Mouse (Mus musculus): Measurements from ENCODE around the gene Bcl2l13. TPM values are rescaled to one million over a fixed set of nuclear protein-coding genes. Genes with fewer than 3 reads are reported as not detected.

The Bcl2l13 gene
- polyA plus RNA-seq (2015; fragmentation: Nextera tagmentation; extraction: Ambion mirVana), result 24.1 and 25.7 TPM in 2 replicates

DNA sequence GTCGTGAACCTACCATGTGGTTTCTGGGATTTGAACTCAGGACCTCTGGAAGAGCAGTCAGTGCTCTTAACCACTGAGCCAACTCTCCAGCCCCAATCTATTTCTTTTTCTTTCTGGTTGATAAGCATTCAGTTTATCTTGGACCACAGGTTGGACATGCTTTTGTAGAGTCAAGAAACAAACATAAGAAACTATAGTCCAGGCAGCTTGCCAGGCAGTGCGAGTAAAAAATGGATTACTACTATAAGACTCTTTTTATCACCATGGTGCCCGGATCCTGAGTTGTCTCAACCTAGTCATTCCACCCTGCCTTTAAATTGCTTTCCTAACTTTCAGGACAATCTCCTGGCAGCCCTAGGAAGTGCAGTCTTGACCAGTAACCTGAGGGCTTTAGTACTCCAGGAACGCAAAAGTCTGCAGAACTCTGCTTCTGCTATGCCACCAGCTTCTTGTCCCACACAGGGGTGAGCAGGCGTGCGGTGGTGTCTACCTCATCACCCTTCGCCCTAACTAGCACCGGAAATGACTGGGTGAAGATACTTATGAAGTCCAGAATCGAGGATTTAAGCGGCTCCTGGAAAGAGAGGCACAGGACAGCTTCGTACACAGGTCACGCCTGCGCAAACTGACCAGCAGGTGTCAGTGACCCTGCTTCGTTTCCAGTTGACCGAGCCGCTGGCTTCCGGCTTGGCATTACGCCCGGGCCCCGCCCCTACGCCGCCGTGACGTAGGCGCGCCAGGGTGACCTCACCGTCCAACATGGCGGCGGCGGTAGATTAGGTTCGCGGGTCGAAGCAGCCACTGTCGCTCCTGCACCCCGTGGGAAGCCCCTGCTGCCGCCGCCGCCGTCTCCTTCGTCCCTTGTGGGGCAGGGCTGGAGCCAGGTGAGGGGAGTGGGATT lies at the start of gene Bcl2l13:
Gene Bcl2l13, plus strand, starts transcription at position 739 of the 901 bp plus-strand sequence.
- WGBS, result 3% methylated on average over 40 of the region's 40 CpGs
- peak within 1 kb of the TSS; percentile 82 for H3K27ac ChIP-seq
- H3K9me3 ChIP-seq, result no peaks in the 10 kb centered on the region
- no peaks in the 10 kb centered on the region for H3K36me3 ChIP-seq
- peak within 1 kb of the TSS; percentile 93 for H3K9ac ChIP-seq
- H3K27me3 ChIP-seq (replicated peaks), result no peaks in the 10 kb centered on the region
- peak; percentile 96 for ATAC-seq
- H3K4me2 ChIP-seq (replicated peaks), result peak within 1 kb of the TSS; percentile 65
- no peaks in the 10 kb centered on the region for H3K4me1 ChIP-seq (replicated peaks)
- peak within 1 kb of the TSS; percentile 60 for H3K4me3 ChIP-seq (replicated peaks)

DNA sequence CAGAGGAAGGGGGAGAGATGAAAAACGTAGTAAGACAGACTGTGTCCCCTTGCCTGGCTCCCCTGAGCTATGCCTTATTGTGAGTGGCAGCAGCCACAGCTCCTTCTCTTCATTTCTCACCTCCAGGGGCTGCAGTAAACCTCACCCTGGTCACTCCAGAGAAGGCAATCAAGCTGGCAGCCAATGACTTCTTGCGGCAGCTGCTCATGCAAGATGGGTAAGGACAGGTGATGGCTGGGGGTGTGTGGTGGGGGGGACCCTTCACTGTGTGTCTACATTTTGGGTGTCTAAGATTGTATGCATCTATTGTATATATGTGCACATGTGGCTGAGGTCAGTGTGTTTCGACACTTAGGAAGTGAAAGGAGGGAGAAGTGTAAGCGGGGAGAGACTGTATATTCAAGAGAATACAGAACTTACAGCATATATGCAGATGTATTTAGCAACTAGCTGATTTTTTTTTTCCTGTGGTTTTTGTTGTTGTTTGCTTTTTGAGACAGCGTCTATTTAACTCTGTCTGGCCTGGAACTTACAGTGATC lies 47.9 kb upstream of the Bcl2l13 start:
- H3K36me3 ChIP-seq, result peaks cover 3% of the 10 kb centered on the region; the same call in 1 of the 2 replicates
- H3K4me2 ChIP-seq (replicated peaks), result no peak overlapping the region
- H3K4me3 ChIP-seq (replicated peaks), result no peak overlapping the region
- H3K9ac ChIP-seq, result no peak overlapping the region
- H3K27ac ChIP-seq, result no peak overlapping the region
- H3K27me3 ChIP-seq (replicated peaks), result no peaks in the 10 kb centered on the region
- H3K9me3 ChIP-seq, result no peaks in the 10 kb centered on the region
- no peak for ATAC-seq
- H3K4me1 ChIP-seq (replicated peaks), result no peaks in the 10 kb centered on the region
- WGBS, result 74% methylated on average over 5 of the region's 5 CpGs

DNA sequence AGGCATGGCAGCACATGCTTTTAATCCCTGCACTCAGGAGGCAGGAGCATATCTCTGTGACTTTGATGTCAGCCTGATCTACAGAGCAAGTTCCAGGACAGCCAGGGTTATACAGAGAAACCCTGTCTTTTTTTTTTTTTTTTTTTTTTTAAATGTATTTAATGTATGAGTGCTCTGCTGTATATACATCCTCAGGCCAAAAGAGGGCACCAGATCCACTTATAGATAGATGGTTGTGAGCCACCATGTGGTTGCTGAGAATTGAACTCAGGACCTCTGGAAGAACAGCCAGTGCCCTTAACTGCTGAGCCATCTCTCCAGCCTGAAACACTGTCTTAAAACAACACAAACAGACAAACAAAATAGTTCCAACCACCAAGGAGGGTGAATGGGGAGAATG lies 47.1 kb upstream of the Bcl2l13 start:
- peaks cover 5% of the 10 kb centered on the region for H3K36me3 ChIP-seq
- H3K4me1 ChIP-seq (replicated peaks), result no peaks in the 10 kb centered on the region
- no peak overlapping the region for H3K4me3 ChIP-seq (replicated peaks)
- H3K27ac ChIP-seq, result no peak overlapping the region
- H3K9ac ChIP-seq, result no peak overlapping the region
- H3K4me2 ChIP-seq (replicated peaks), result no peak overlapping the region
- ATAC-seq, result no peak
- no peaks in the 10 kb centered on the region for H3K27me3 ChIP-seq (replicated peaks)
- no peaks in the 10 kb centered on the region for H3K9me3 ChIP-seq

DNA sequence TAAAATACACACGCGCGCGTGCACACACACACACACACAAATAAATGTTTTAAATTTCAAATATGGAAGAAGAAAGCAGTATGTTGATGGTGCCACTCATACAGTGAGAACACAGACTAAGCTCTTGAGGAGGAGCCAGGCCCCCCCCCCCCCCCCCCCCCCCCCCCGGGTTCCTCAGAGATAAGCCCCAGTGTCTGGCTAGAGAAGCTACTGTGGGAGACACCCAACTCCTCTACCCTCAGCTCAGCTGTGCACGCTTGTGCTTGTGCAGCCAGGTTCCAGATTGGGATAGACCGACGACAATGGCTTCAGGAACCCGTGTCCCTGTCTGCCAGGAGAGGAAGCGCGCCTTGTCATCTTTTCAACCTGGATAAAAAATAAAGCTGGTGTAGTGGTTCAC lies 45.9 kb upstream of the Bcl2l13 start:
- H3K4me3 ChIP-seq (replicated peaks), result no peak overlapping the region
- no peak overlapping the region for H3K27ac ChIP-seq
- WGBS, result 85% methylated on average over 11 of the region's 11 CpGs
- no peak overlapping the region for H3K9ac ChIP-seq
- H3K27me3 ChIP-seq (replicated peaks), result no peaks in the 10 kb centered on the region
- H3K4me1 ChIP-seq (replicated peaks), result no peaks in the 10 kb centered on the region
- peaks cover 13% of the 10 kb centered on the region for H3K36me3 ChIP-seq
- no peaks in the 10 kb centered on the region for H3K9me3 ChIP-seq
- no peak overlapping the region for H3K4me2 ChIP-seq (replicated peaks)
- 0 out of 2 replicates have a peak, but pooled peaks have one; percentile 48 for ATAC-seq

DNA sequence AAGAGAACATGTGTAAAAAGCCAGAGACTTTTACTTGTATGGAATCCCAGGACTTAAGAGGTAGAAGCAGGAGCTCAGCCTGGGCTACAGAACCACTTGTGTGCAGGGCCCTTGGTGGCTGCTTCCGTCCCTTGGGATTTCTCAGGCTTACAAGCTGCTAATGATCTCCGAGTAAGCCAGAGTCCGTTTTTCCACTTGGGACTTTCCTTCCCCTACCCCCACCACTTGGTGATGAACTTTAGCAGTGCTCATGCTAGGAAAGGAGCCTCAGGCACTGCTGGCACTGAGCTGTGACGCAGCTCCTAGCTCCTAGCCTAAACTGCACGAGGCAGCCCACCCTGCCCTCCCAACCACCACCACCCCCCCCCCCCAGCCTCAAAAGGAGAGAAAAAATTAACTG lies 45.3 kb upstream of the Bcl2l13 start:
- no peaks in the 10 kb centered on the region for H3K27me3 ChIP-seq (replicated peaks)
- H3K9me3 ChIP-seq, result no peaks in the 10 kb centered on the region
- no peak overlapping the region for H3K27ac ChIP-seq
- 68% methylated on average over 5 of the region's 5 CpGs for whole genome bisulfite sequencing
- H3K4me3 ChIP-seq (replicated peaks), result no peak overlapping the region
- no peak overlapping the region for H3K4me2 ChIP-seq (replicated peaks)
- ATAC-seq, result no peak
- no peak overlapping the region for H3K9ac ChIP-seq
- H3K4me1 ChIP-seq (replicated peaks), result no peaks in the 10 kb centered on the region
- H3K36me3 ChIP-seq, result peaks cover 18% of the 10 kb centered on the region

DNA sequence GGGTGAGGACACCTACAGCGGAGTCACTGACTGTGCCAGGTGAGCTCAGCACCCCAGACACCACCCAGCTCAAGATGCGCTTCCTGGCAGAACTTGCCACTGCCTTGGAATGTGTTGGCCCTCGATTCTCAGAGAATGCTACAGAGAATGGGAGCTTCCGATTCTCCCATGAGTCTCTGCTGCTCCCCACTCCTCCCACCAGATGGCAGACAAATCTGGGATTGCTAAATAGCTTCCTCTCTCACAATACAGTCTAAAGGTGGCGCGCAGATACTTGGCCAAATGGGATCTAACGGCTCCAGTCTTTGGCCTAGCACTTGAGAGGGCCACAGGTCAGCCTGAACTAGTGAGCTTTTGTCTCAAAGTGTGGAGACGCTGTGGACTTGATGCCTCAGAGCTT lies 43.1 kb upstream of the Bcl2l13 start:
- Histone ChIP-seq H3K36me3 (peaks cover 28% of the 10 kb centered on the region), H3K27ac (no peak overlapping the region), H3K4me3 (replicated peaks) (no peak overlapping the region), H3K9me3 (no peaks in the 10 kb centered on the region), H3K9ac (no peak overlapping the region), H3K4me1 (replicated peaks) (no peaks in the 10 kb centered on the region), H3K4me2 (replicated peaks) (no peak overlapping the region), H3K27me3 (replicated peaks) (no peaks in the 10 kb centered on the region)
- ATAC-seq, result no peak
- WGBS, result 86% methylated on average over 8 of the region's 8 CpGs

DNA sequence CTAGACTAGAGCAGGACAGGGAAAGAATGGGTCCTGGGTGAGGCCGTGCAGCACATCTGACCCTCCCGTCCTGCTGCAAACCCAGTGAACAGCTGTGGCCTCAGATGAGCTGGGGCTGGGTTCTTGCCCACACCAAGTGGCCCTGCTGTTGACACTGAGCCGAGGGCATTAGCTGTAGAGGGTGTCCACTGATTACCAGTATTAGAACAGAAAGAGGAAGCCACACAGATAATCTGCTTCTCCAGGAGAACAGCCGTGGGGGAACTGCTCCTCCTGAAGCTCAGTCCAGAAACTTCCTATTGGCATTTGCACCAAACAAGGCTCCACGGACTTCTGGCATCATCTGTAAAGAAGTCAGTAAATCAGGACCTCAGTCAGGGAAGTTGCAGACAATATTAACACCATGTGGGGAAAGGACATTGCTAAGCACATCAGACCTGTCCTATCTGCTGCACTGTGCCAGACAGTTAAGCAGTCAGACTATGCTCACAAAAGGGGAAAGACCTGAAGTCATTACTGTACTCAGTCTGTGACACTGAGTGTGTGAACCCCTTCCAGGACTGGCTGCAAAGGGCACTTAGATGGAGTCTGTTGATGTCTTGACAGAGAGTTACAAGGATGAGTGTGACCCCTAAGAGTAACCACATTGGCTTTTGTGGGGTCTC lies 40.5 kb upstream of the Bcl2l13 start:
- peaks cover 33% of the 10 kb centered on the region for H3K36me3 ChIP-seq
- H3K4me1 ChIP-seq (replicated peaks), result no peaks in the 10 kb centered on the region
- ATAC-seq, result no peak
- H3K9ac ChIP-seq, result no peak overlapping the region
- no peak overlapping the region for H3K27ac ChIP-seq
- no peaks in the 10 kb centered on the region for H3K27me3 ChIP-seq (replicated peaks)
- whole genome bisulfite sequencing, result 83% methylated on average over 5 of the region's 5 CpGs
- no peaks in the 10 kb centered on the region for H3K9me3 ChIP-seq
- H3K4me3 ChIP-seq (replicated peaks), result no peak overlapping the region
- H3K4me2 ChIP-seq (replicated peaks), result no peak overlapping the region

DNA sequence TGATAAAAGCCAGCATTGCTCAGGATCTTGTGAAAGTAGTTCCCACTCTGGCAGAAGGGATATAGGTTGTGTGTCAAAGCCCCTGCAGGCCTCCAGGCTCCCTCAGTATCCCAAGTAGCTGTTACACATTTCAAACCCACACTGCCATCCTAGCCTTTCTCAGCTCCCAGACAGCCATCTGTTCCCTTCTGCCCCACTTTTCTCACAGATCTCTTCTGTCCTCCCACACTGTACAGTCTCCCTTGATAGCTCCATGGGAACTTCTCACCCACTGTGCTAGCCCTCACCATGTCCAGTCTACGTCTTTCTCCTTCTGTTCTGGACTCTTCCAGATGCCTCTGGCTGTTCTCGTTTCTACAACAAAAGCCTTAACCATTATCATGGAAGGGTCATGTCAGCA lies 39.9 kb upstream of the Bcl2l13 start:
- Histone ChIP-seq H3K4me2 (replicated peaks) (no peak overlapping the region), H3K27ac (no peak overlapping the region), H3K4me3 (replicated peaks) (no peak overlapping the region), H3K27me3 (replicated peaks) (no peaks in the 10 kb centered on the region), H3K4me1 (replicated peaks) (no peaks in the 10 kb centered on the region), H3K36me3 (peaks cover 33% of the 10 kb centered on the region), H3K9me3 (no peaks in the 10 kb centered on the region), H3K9ac (no peak overlapping the region)
- 89% methylated on average over 2 of the region's 2 CpGs for WGBS
- ATAC-seq, result no peak

DNA sequence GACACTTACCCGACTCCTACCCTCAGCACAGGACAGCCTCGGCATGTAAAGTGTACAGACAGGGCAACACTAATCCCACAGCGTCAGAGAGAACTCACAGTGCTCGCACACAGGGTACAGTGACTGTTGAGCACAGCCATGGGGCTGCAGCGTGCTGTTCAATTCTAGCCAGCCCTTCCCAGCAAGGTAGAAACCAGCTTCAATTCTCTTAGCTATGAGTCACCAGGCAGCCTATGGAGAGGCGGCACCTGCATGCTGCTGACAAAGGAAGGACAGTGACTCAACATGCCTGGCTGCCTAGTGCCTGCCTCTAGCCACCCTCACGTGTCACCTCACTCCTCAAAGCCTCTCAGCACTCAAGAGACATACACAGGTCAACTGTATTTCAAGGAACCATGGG lies 38.0 kb upstream of the Bcl2l13 start:
- H3K4me1 ChIP-seq (replicated peaks), result no peaks in the 10 kb centered on the region
- WGBS, result 77% methylated on average over 7 of the region's 7 CpGs
- H3K9me3 ChIP-seq, result no peaks in the 10 kb centered on the region
- peak; percentile 31; the same call in 1 of the 2 replicates for ATAC-seq
- no peak overlapping the region for H3K4me2 ChIP-seq (replicated peaks)
- no peak overlapping the region for H3K9ac ChIP-seq
- H3K36me3 ChIP-seq, result peaks cover 41% of the 10 kb centered on the region
- H3K27ac ChIP-seq, result no peak overlapping the region
- H3K27me3 ChIP-seq (replicated peaks), result no peaks in the 10 kb centered on the region
- no peak overlapping the region for H3K4me3 ChIP-seq (replicated peaks)

DNA sequence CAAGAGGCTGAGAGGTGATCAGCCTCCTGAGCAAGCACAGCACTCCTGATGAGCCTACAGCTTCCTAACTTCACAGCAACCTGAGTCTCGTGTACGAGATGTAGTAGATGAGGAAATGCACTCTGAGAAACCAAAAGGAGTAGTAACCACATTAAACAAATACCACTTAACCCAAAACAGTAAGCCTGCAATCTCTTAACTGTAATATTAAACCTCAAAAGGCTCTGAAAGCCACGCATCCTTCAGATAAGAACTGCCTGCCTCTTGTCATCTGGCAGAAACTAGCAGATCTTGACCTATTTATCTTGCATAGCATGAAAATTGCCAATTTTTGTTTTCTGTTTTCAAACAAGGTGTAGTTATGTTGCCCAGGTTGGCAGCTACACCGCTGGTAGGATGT lies 37.1 kb upstream of the Bcl2l13 start:
- ATAC-seq, result no peak
- Histone ChIP-seq H3K27me3 (replicated peaks) (no peaks in the 10 kb centered on the region), H3K36me3 (peaks cover 42% of the 10 kb centered on the region), H3K4me2 (replicated peaks) (no peak overlapping the region), H3K4me1 (replicated peaks) (no peaks in the 10 kb centered on the region), H3K27ac (no peak overlapping the region), H3K9ac (no peak overlapping the region), H3K9me3 (no peaks in the 10 kb centered on the region), H3K4me3 (replicated peaks) (no peak overlapping the region)
- WGBS, result 85% methylated on average over 4 of the region's 4 CpGs

DNA sequence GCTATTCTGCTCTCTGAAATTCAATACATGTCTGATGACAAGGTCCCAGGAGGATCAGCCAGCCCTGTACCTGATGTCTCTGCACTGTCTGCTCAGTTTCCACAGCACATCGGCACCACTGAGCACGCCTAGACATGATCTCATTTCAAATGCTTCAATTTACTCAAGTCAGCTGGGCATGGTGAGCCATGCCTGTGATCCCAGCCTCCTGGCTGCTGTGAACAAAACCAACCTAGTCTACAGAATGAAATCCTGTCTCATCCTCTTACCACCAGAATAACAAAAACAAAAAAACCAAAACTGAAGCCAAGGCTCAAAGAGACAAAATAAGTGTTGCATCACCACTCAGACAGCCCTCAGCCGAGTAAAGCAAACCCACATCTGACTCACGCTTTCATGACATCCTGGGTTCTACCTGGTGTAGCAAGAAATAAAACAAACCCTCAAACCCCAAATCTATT lies 36.4 kb upstream of the Bcl2l13 start:
- H3K27ac ChIP-seq, result no peak overlapping the region
- WGBS, result 87% methylated on average over 4 of the region's 4 CpGs
- no peaks in the 10 kb centered on the region for H3K4me1 ChIP-seq (replicated peaks)
- no peak overlapping the region for H3K4me2 ChIP-seq (replicated peaks)
- no peak overlapping the region for H3K4me3 ChIP-seq (replicated peaks)
- no peaks in the 10 kb centered on the region for H3K27me3 ChIP-seq (replicated peaks)
- peaks cover 38% of the 10 kb centered on the region for H3K36me3 ChIP-seq
- H3K9me3 ChIP-seq, result no peaks in the 10 kb centered on the region
- no peak for ATAC-seq
- no peak overlapping the region for H3K9ac ChIP-seq

DNA sequence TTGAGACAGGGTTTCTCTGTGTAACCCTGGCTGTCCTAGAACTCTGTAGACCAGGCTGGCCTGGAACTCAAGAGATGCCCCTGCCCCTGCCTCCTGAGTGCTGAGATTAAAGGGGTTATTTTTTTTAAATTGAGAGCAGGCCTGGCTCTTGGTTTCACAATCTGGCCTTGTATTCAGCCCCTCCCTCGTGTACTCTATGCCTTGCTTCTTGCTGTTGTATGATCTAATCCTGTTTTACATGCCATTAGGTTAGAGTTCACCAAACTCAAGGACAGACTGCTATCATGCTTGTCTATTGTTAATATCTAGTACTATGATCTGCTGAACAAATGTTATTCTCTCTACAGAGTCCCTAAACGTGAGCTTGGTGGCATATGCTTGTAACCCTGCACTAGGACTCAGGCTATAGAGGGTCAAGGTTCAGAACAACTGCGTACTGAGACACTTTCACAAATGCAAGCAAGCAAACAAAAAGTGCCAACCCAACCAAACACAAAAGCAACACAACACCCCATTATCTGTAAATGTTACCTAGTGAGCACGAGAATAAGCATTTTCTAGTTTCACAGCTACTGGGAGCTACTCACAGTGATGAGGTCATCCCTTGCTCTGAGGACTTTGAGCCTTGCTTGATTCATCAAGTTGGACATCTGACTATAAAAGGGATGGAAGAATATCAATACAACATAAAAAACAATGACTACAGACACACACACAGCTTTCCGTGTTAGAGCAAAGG lies 28.8 kb upstream of the Bcl2l13 start:
- H3K27ac ChIP-seq, result no peak overlapping the region

More for the DNA sequence above, 28.8 kb upstream of the Bcl2l13 start:
- Histone ChIP-seq H3K4me1 (replicated peaks) (no peaks in the 10 kb centered on the region), H3K4me3 (replicated peaks) (no peak overlapping the region), H3K36me3 (peaks cover 36% of the 10 kb centered on the region), H3K9ac (no peak overlapping the region), H3K4me2 (replicated peaks) (no peak overlapping the region), H3K27me3 (replicated peaks) (no peaks in the 10 kb centered on the region), H3K9me3 (no peaks in the 10 kb centered on the region)
- peak; percentile 68; the same call in 1 of the 2 replicates for ATAC-seq
- 69% methylated on average over 5 of the region's 5 CpGs for WGBS

Data from intestine, embryonic 15.5 days (tissue).